Mouse (Mus musculus) left cerebral cortex, postnatal 10 days (tissue): ENCODE measurements around the gene Inpp5e. TPM values are rescaled to one million over a fixed set of nuclear protein-coding genes. Genes with fewer than 3 reads are reported as not detected.

ENCODE experiments used
- DNase-seq, 2 experiments: peaks; one replicate each; pipeline ENCODE4 v3.0.0; 2021 to 2022; ENCODE audit warnings: low spot score in 2 of 2, mixed read lengths in 1 of 2; ENCODE audit errors: extremely low spot score in 1 of 2
- intact Hi-C: fragments of 180-260 bp; cut with DNase I; formaldehyde crosslinking; loops from one replicate; pipeline ENCODE4 v1.15.1; 2025
- total RNA-seq, 2 experiments: library from RNA; stranded (reverse); gene quantifications; 2 replicates each; pipeline ENCODE4 v1.2.3; 2021

Gene Inpp5e
- total RNA-seq, 2 experiments from 2014 or later: 17.3 to 19.6 TPM

- intact Hi-C loops: loop anchor here (5.0 kb wide), 1 partner anchor 58 kb away; no protein-coding TSS in a partner anchor
- no peak for DNase-seq
Measured at GRCm38 (mm10) chr2:26429851-26430250, 20.8 kb upstream of the Inpp5e start.

DNA sequence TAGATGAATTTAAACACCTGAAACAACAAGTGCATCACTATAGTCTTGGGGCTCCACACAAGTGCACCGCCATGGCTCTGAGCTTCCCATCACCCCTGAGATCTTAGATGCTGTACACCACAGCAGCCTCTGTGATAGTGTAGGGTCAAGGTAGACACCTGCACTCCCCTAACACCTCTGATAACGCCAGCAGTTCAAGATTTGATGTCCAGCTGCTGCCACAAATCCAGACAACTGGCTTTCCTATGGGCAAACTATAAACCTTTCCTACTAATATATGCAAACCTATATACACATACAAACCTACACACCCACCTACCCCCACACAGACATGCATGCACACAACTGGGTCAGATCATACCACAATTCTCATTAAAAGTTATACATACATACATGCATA, 15.5 kb upstream of the Inpp5e start:
- intact Hi-C loops: no loop called here
- no peak for DNase-seq

DNA sequence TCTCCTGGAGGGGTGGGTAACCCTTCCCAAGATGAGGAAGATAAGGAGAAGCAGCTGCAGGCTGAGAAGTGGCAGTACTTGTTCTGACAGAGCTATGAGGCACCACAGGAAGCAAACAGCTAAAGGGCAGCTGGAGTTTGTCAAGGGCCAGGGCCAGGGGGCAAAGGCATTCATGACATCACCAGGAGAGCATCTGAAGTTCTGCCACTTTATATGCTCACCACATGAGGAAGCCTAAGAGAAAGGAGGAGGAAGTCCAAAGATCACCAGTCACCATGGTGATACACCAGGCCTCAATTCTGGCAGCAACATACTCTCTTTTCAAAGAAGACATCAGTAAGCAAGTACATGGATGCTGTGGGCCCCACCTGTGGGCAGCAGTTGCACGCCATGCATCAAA, 14.1 kb upstream of the Inpp5e start:
- no peak for DNase-seq
- intact Hi-C loops: no loop called here

GRCm38 (mm10) chr2:26421969-26422368, 13.0 kb upstream of the Inpp5e start:
- no peak for DNase-seq
- intact Hi-C loops: no loop called here

- intact Hi-C loops: no loop called here
- no peak for DNase-seq
Measured at GRCm38 (mm10) chr2:26418120-26418519, 9.1 kb upstream of the Inpp5e start.

- intact Hi-C loops: no loop called here
- DNase-seq: no peak
Measured at GRCm38 (mm10) chr2:26417066-26417465, 8.1 kb upstream of the Inpp5e start.

DNA sequence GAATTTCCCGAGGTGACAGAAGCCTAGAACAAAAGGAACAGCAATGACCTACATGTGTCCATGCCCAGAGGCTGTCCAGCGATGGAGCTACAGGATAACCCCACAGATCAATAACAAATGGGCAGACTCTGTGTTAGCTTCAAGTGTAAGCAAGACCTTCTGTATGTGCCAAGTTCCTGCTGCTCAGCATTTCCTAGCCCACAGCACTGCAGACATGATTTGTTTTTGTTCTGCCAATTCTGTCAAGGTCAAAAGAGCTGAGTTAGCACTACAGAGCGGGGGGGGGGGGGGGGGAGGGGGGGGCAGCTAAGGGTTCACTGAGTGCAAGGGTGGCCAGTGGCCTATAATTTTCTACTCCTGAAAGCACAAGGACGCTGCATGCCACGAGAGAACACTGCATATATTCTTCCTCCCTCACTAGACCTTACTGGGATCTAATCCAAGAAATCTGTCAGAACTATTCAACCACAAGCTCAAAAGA, 2.0 kb upstream of the Inpp5e start:
- DNase-seq: no peak
- intact Hi-C loops: no loop called here

- intact Hi-C loops: no loop called here
Measured at GRCm38 (mm10) chr2:26410091-26410490, 1.1 kb upstream of the Inpp5e start.

GRCm38 (mm10) chr2:26409362-26409761, 359 bp upstream of the Inpp5e start:
- intact Hi-C loops: no loop called here
- DNase-seq: no peak

More at GRCm38 (mm10) chr2:26410091-26410490, 1.1 kb upstream of the Inpp5e start:
- no peak for DNase-seq

GRCm38 (mm10) chr2:26403306-26403705, 5.7 kb downstream of the Inpp5e start:
- peak in 1 of 2 experiments; percentile 18 for DNase-seq
- intact Hi-C loops: no loop called here

- intact Hi-C loops: no loop called here
Measured at GRCm38 (mm10) chr2:26402265-26402664, 6.7 kb downstream of the Inpp5e start.

DNA sequence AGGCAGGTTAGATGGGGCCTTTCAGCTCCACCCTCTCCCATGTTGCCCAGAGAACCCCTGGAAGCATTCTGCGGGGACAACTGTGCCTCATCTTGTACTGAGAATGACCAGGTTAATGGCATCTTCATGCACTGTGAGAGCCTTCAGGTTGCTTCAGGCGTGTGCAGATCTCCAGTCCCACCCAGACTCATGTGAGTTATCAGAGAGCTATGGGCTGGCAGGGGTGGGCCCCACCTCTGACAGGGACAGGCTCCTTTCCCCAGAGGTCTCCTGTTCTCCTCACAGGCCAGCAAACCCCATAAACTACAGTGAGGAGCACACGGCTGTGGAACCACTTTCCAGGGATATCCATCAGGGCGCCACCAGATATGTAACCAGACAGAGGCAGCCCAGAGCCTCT, 8.0 kb downstream of the Inpp5e start:
- DNase-seq: no peak

More at GRCm38 (mm10) chr2:26402265-26402664, 6.7 kb downstream of the Inpp5e start:
- peak in 1 of 2 experiments; percentile 6 for DNase-seq

GRCm38 (mm10) chr2:26400296-26400695, 8.7 kb downstream of the Inpp5e start:
- intact Hi-C loops: no loop called here
- DNase-seq: peak in 1 of 2 experiments; percentile 8

More for the DNA sequence above, 8.0 kb downstream of the Inpp5e start:
- intact Hi-C loops: no loop called here

GRCm38 (mm10) chr2:26399647-26400046, 9.4 kb downstream of the Inpp5e start:
- intact Hi-C loops: no loop called here
- DNase-seq: no peak

DNA sequence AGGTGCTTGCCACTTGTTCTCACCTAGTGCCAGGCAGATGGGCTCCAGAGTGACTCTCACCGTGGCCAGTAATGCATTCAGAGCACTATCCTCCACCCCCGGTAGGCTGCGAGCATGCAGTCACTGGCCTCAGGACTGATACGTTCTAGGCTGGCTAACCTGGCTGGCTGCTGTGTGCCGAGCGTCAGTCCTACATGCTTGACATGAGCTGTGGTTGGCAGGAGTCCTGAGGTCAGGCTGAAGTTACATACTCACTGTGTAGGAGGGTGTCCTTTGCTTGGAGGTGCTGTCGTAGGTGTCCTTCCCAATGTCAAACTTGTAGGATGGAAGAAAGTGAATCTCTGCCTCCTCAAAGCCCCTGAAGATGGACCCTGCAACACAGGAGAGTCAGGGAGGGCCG, 10.0 kb downstream of the Inpp5e start:
- intact Hi-C loops: no loop called here
- DNase-seq: no peak

DNA sequence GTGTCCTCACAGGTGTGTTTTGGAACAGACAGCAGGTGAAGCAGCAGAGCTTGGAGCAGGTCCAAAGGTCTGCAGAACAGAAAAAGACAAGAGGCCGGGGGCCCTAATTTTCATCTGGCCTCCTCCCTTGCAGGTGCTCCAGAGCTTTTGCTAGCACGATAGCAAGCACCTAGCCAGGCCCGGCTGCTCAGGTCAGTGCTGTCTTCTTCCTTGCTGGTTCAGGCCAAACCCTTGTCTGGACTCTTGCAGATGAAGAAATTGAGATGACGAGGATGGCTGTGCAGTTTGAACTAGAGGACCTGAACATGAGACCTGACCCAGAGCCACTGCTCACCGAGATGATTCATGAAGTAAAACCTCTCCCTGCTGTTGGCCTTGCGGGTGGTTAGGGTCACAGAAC, 17.4 kb downstream of the Inpp5e start:
- peak in 1 of 2 experiments; percentile 16 for DNase-seq
- intact Hi-C loops: no loop called here

GRCm38 (mm10) chr2:26390954-26391353, 18.0 kb downstream of the Inpp5e start:
- intact Hi-C loops: no loop called here
- no peak for DNase-seq

- DNase-seq: peak; percentile 73 to 92
- intact Hi-C loops: loop anchor here (10.0 kb wide), 1 partner anchor 234 kb away; no protein-coding TSS in a partner anchor
Measured at GRCm38 (mm10) chr2:26389154-26389690, 19.8 kb downstream of the Inpp5e start, which contains the start of the genes Entr1 and Pmpca. Gene Entr1, minus strand, starts transcription at chr2:26389316. Gene Pmpca, plus strand, starts transcription at chr2:26389339.

GRCm38 (mm10) chr2:26388682-26389153, 20.3 kb downstream of the Inpp5e start:
- no peak for DNase-seq
- intact Hi-C loops: loop anchor here (10.0 kb wide), 1 partner anchor 234 kb away; no protein-coding TSS in a partner anchor

DNA sequence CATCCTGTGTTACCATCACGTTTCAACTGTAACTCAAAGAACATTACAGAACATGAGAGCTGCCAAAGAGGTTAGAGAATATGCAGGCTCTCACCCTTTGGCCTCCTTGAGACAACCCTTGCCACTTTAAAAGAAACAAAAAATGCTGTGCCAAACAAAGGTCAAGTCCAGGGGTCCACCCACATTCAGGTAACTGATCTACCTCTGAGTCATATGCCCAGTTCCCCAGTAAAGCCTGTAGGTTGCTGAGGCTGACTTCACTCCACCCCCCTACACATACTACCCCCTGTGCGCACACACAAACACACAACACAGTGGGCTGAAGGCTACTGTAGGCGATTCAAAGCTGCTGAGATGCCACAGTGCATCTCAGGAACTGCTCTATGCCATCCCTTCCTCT, 21.3 kb downstream of the Inpp5e start:
- intact Hi-C loops: loop anchor here (10.0 kb wide), 1 partner anchor 233 kb away; no protein-coding TSS in a partner anchor
- DNase-seq: no peak
